Mouse (Mus musculus) gastrocnemius, postnatal 36 days (tissue): ENCODE results near the gene Men1. TPM values are rescaled to one million over a fixed set of nuclear protein-coding genes. Genes with fewer than 3 reads are reported as not detected.

Experiments used
- DNase-seq, 2 experiments: peaks; one replicate each; pipeline ENCODE4 v3.0.0; 2022
- intact Hi-C: fragments of 180-260 bp; cut with DNase I; formaldehyde crosslinking; loops from one replicate; pipeline ENCODE4 v1.15.1; 2025
- total RNA-seq, 2 experiments: library from RNA; stranded (reverse); gene quantifications; 2 replicates each; pipeline ENCODE4 v1.2.3; 2021

The Men1 gene
- total RNA-seq, 2 experiments from 2014 or later = 6.2 to 7.0 TPM

GRCm38 (mm10) chr19:6354030-6354429 is 19.3 kb downstream of the Men1 start:
- DNase-seq = no peak
- intact Hi-C loops = no loop called here

DNA sequence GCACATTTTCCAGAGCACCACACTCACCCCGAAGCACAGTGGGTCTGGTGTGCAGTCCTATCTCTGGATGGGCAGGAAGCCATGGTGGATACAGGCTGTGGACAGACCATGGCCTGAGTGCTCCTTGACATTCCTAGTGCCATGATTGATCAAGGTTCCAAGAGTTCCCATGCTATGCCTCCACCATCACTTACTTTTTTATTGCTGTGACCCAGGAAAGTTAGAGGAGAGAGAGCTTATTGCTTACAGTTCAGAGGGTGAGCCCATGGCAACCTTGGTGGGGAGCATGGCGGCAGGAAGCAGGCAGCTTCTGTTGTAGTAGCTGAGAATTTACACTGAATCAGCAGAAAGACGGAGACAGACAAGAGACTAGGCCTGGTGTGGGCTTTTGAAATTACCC is 26.5 kb downstream of the Men1 start:
- intact Hi-C loops = no loop called here

DNA sequence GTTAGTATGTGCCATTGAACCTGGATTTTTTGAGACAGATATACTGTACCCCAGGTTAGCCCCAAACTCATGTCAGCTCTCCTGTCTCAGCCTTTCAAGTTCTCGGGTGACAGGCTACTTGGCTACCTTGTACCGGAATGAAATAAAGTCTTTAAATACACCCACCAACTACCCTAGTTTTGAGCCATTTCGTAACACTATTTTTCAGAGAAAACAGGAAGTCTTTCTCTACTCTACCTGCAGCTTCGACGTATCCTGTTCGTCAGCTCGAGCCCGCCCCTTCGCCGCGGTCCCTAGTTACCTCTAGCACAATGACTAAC is 28.3 kb downstream of the Men1 start:
- no peak for DNase-seq
- intact Hi-C loops = no loop called here

More for the DNA sequence above, 26.5 kb downstream of the Men1 start:
- no peak for DNase-seq

DNA sequence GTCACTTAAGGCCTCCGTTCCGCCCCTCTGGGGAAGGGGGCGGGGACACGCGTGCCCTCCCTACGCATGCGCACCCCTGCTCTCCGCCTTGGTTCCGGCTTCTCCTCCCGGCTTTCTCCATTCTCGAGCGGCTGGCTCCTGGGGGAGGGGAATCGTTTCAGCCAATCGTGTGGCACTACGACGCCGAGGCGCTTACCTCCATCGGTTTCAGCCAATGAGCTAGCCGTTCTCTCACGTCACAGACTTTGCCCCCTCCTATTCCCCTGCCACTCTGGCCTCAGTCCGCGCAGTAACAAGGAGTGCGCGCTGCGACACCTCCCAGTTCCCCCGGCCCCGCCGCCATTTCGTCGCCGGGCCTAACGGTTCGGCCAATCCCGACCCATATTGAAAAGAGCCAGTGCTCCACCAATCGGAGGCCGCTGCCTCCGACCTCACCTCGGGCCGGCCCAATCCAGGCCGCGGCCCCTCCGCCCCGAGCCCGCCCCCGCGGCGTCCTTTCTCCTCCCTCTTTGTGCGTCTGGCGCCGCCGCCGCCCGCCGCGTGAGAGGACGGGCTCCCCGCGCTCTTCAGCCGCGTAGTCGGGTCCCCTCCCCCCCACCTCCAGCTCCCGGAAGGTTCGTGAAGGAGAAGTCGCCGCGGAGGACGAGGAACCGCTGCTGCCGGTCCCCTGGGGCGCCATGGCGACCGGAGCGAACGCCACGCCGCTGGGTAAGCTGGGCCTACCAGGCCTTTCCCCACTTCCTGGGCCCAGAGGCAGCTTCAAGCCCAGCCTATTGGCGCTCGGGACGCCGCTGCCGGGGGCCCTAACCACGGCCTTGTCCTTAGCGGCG is 28.8 kb downstream of the Men1 start, which contains the start of gene Sf1:
Sf1 (plus strand) TSS at position 280 of the 830 bp plus-strand sequence.
- intact Hi-C loops = no loop called here
- peak; percentile 99 for DNase-seq

DNA sequence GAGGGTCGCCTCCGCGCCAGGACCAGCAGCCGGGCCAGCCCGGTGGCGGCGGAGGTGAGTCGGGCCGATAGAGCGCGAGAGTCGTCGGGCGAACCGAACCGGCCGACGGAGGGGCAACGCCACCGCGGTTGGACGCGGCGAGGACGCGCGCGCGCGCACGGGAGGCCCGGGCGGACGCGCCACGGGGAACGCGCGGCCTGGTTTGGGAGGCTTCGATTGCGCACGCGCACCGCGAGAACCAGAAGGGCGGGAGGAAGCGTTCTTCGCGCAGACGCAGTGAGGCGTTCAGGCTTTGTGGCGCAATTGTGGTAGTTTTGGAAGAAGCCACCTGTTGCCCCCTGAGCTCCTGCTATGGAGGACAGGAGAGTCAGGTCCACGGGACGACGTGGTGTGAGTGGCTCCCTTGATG is 29.5 kb downstream of the Men1 start:
- peak; percentile 88 to 89 for DNase-seq
- intact Hi-C loops = no loop called here

GRCm38 (mm10) chr19:6364842-6365241 is 30.1 kb downstream of the Men1 start:
- intact Hi-C loops = no loop called here
- DNase-seq = no peak

DNA sequence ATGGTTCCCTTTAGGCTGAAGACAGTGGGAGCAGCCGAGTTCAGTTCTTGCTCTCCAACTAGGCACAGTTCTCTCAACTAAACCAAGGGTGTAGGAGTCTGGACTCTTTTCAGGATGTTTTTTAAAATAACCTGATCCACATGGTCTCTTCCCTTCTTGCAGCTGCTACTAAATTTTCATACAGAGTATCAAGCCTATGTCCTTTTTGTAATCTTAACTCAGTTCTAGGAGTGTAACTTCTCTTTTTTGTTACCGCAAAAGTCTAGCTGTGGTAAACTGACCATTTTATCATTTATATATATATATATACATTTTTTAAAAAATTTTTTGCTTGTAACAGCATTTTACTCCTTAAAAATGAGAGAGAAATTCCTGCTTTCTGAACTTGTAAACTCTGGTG is 35.4 kb downstream of the Men1 start:
- intact Hi-C loops = no loop called here
- no peak for DNase-seq

GRCm38 (mm10) chr19:6372433-6372832 is 37.7 kb downstream of the Men1 start:
- DNase-seq = no peak
- intact Hi-C loops = no loop called here

DNA sequence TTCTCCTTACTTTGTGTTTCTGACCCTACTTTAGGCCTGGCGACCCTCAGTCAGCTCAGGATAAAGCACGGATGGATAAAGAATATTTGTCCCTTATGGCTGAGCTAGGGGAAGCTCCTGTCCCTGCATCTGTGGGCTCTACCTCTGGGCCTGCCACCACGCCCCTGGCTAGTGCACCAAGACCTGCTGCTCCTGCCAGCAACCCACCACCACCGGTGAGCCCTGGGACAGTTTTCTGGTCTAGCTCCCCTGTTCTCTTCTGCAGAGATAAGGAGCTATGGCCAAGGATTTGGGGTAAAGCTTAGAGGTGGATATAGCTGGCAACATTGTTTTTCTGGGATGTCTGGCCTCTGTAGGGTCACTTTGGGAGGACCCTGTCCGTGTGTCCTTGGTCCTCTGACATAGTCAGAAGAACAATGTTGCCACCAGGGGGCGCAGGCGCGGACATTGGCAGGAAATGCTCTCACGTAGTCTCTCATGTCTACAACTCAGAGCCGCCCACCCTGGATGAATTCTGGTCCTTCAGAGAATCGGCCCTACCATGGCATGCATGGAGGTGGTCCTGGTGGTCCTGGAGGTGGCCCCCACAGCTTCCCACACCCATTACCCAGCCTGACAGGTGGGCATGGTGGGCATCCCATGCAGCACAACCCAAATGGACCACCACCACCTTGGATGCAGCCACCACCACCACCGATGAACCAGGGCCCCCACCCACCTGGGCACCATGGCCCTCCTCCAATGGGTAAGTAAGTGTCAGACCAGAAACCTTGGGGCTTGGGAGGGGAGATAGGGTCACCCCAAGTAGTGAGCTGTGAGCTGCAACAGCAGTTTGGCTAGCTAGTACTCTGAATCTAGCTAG is 39.0 kb downstream of the Men1 start:
- DNase-seq = peak; percentile 81 to 85
- intact Hi-C loops = no loop called here

- no peak for DNase-seq
Measured at GRCm38 (mm10) chr19:6374571-6374970, 39.8 kb downstream of the Men1 start.

DNA sequence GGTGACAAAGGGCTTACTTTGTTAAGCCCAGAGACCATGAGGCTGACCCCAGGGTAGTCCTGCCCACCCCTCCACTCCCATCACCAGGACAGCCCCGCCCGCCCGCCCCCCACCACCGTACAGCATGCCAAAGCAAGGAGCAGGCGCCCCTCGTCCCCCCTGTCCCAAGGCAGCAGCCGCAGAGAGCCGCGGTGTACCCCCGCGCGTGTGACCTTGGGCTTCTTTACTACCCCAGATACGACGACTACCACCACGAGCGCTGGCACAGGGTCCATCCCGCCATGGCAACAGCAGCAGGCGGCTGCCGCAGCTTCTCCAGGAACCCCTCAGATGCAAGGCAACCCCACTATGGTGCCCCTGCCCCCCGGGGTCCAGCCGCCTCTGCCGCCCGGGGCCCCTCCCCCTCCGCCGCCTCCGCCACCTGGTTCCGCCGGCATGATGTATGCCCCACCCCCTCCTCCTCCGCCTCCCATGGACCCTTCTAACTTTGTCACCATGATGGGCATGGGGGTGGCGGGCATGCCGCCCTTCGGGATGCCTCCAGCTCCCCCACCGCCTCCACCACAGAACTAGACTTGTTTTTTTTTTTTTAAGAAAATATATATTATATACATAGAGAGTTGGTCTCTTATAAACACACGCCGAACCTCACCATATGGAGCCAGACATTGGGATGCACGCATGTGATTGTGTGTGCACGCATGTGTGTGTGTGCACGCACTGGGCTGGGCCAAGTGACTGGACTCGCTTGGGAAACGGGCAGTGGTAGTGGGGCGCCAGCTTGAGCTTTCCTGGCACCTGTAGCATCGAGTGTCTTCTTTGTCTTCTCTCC is 40.9 kb downstream of the Men1 start:
- intact Hi-C loops = no loop called here
- DNase-seq = no peak

More at GRCm38 (mm10) chr19:6374571-6374970, 39.8 kb downstream of the Men1 start:
- intact Hi-C loops = no loop called here

DNA sequence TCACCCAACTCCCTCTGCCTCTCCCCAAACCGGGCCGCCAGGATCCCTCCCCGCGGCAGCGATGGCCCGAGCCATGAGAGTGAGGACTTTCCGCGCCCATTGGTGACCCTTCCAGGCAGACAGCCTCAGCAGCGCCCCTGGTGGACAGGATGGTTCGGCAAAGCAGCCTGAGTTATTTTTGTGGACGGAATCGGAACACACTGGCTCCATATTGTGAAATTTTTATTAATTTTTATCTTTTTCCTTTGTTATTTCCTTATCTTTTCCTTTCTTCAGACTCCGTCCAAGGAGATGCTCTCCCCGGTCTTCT is 41.4 kb downstream of the Men1 start:
- DNase-seq = peak; percentile 63 to 69
- intact Hi-C loops = no loop called here

DNA sequence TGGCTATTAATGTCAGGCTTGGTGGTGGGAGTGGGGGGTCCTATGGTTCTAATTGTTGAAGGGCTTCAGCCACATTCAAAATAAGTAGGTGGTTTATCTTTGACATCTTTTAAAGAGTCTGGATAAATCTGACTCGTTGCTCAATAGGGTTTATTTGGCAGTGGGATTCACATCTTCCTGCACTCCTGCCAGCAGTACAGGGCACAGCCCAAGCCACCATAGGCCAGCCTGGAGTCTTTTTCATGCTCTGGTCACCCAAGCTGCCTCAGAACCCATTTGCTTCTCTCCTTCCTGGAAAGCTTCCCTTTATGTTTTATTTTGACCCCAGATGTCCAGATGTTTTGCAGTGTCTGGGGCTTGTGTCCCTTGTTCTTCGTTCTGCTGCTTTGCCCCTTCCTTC is 41.9 kb downstream of the Men1 start:
- intact Hi-C loops = no loop called here
- no peak for DNase-seq

DNA sequence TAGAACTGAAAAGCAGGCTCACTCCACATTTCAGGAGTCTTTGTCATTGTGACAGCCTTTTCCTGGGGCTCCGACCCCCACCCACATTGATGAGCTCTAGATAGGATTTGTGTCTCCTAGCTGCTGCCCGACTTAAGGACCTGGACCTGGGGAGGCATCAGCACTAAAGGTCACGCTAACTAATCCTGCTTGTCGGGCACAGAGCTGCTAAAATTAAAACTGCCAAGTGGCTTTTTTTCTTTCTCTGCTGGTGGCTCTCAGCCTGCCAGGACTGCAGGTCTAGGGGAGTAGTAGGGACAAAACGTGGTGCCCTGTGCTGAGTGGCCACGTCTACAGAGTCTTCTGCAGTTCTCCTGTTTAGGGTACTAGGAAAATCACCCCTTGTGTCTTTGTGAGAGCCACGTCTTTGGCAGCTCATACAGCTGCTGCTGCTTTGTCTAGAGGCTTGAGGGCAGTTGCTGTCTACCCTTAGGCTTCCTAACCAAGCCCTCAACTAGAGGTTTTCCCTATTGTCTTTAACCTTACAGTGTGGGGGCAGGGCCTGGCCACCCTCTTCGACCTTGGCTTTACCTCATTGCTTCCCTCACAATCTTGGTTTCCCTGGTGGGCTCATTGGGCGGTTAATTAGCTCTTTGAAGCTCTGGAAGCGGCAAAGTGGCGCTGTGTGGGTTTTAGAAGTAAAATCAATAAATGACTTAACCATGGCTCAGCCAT is 42.7 kb downstream of the Men1 start:
- intact Hi-C loops = no loop called here
- no peak for DNase-seq

GRCm38 (mm10) chr19:6380411-6381166 is 45.8 kb downstream of the Men1 start:
- DNase-seq = no peak
- intact Hi-C loops = no loop called here

DNA sequence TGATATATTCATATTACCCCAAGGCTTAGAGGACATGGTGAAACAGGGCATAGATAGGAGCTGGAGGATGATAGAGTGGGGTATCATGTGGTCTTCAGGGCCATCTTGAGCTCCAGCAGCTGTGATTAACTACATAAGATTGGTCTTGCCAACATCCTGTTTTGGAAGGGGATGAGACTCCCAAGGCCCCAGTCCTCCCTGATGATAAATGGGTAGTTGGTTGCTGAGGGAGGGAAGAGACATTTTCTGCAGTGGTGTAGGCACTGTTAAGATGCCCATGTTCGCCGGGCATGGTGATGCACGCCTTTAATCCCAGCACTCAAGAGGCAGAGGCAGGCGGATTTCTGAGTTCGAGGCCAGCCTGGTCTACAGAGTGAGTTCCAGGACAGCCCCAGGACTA is 46.5 kb downstream of the Men1 start:
- no peak for DNase-seq
- intact Hi-C loops = no loop called here

GRCm38 (mm10) chr19:6382323-6382924 is 47.6 kb downstream of the Men1 start:
- DNase-seq = peak in 1 of 2 experiments; percentile 32
- intact Hi-C loops = no loop called here

DNA sequence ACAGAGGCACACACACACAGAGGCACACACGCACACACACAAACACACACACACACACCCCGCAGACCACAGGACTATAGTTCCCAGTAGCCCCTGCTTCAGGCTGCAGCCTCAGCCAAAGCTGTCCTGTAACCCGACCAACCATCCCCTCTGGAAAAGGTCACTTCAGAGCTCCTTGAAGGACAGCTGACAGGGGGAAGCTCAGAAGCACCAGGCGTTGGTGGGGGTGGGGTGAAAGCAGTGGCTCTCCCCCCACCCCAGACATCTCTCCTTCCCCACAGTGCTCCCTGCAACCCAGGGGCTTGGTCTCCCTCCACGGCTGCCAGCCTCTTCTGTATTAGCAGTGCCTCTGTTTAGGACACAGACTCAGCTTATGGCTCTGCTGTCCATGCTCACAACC is 48.7 kb downstream of the Men1 start:
- intact Hi-C loops = no loop called here
- peak; percentile 42 to 46 for DNase-seq

DNA sequence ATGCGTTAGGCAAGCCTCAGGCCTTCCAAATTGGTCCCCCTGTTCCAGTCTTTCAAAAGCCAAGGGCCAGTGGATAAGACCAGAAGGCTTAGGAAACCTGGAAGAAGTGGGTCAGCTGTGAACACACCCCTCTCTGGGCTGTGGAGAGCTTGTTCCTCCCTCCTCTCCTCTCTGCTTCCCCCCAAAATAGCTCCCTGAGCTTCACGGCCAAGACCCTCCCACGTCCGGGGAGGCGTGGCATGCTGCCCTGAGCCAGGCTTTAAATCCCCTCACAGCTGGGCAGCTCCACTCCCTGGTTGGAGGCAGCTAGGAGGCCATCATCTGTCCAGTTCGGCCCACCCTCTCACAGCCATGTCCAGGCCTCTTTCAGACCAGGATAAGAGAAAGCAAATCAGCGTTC is 49.3 kb downstream of the Men1 start, which contains the start of gene Pygm:
Pygm (plus strand) TSS at position 272 of the 400 bp plus-strand sequence.
- peak; percentile 86 to 89 for DNase-seq
- intact Hi-C loops = no loop called here
